9 mouse cellular contexts compared by ENCODE assay signal in the genomic region with DNA sequence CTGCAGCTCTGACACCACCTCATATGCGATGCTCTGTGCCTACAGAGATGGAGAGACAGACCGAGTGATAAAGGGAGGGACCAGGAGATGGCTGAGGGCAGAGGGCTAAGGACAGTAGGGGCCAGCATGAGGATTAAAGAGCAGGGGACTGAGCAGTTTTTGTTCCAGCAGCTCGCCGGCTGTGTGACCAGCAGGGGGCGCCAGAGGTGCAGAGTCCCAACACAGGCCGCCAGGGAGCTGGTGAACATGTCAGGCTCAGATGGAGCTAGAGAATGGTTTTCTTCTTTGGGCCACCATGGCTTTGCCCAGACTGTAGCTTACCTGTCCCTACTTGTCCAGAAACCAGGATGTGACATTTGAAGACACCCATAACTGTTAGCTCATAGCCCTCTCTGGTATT. TPM values are rescaled to one million over a fixed set of nuclear protein-coding genes. Genes with fewer than 3 reads are reported as not detected.
A peak's percentile ranks its signal among the peaks of the same experiment; 100 is the strongest.
DNase-seq lines count a peak whose midpoint lies in the region; ATAC-seq and TF ChIP-seq lines count a peak whose summit lies in the region.
"Had no signal": no experiment of that assay in that cellular context is flagged by ENCODE, and none has a peak within 500 bp of the region (broad histone marks: within the 10 kb centered on the region; RNA-seq: fewer than 3 reads in every experiment).

No protein-coding gene starts in this region.

- H3K27ac ChIP-seq in MEL (ENCODE audit: control insufficient read depth, low read depth, low read length) = no peak overlapping the region
- no peak overlapping the region for H3K27ac ChIP-seq in midbrain, embryonic 11.5 days (ENCODE audit: low read depth, low read length)
- H3K27ac ChIP-seq: limb, embryonic 12.5 days had no signal

- TF ChIP-seq CTCF in MEL (IDR thresholded peaks at IDR 0.05 in 2 of 3, conservative IDR thresholded peaks at IDR 0.05 in 1 of 3; ENCODE audit: control insufficient read depth in 1 of 3, insufficient read depth in 1 of 3, low read depth in 2 of 3, low read length in 3 of 3, poor library complexity in 1 of 3, severe bottlenecking in 1 of 3) = peak; percentile 88 to 100 (median 96)

- peak; percentile 79 for TF ChIP-seq RAD21 in MEL (IDR thresholded peaks at IDR 0.05; ENCODE audit: low read depth, low read length)

- H3K4me1 ChIP-seq in MEL (ENCODE audit: control insufficient read depth in 1 of 2, insufficient read depth in 2 of 2, low read length in 2 of 2) = peaks cover 0 to 7% of the 10 kb centered on the region in 2 experiments; a peak in 1 of 4 replicates
- H3K4me1 ChIP-seq in midbrain, embryonic 11.5 days (ENCODE audit: control insufficient read depth, insufficient read depth, low read length) = no peaks in the 10 kb centered on the region

- peak; percentile 88 for DNase-seq in MEL (ENCODE audit: low read depth, low spot score)
- DNase-seq in adrenal gland, postnatal 4 days (ENCODE audit: low spot score in 2 of 2) = peak; percentile 84
- peak; percentile 96 for DNase-seq in heart, postnatal 4 days
- DNase-seq in left cerebral cortex, postnatal 25 days (ENCODE audit: low spot score in 2 of 2) = peak; percentile 82 to 86
- peak; percentile 99 for DNase-seq in midbrain, embryonic 11.5 days (ENCODE audit: low spot score, missing footprints)
- peak; percentile 69 to 76 for DNase-seq in right cerebral cortex, postnatal 36 days (ENCODE audit: low spot score in 2 of 2)
- peak; percentile 81 to 95 for DNase-seq in urinary bladder, postnatal 4 days (ENCODE audit: low spot score in 2 of 2)

- H3K36me3 ChIP-seq in MEL (ENCODE audit: control insufficient read depth in 1 of 2, insufficient read depth in 2 of 2, low read length in 2 of 2) = peaks cover 0 to 11% of the 10 kb centered on the region in 2 experiments; a peak in 2 of 4 replicates
- no peaks in the 10 kb centered on the region for H3K36me3 ChIP-seq in midbrain, embryonic 11.5 days (ENCODE audit: control insufficient read depth, insufficient read depth, low read length)
- H3K36me3 ChIP-seq: limb, embryonic 12.5 days had no signal

- WGBS in midbrain, embryonic 11.5 days = 2% methylated on average over 6 of the region's 6 CpGs

- H3K4me2 ChIP-seq in midbrain, embryonic 11.5 days = no peak overlapping the region
- H3K4me2 ChIP-seq: limb, embryonic 12.5 days had no signal

- TF ChIP-seq EP300 in MEL (IDR thresholded peaks at IDR 0.05; ENCODE audit: low read depth in 1 of 2, low read length in 2 of 2) = no peak

- no peak overlapping the region for H3K9ac ChIP-seq in MEL (ENCODE audit: control insufficient read depth, low read depth, low read length, poor library complexity, severe bottlenecking)
- H3K9ac ChIP-seq in midbrain, embryonic 11.5 days (ENCODE audit: low read length) = no peak overlapping the region
- H3K9ac ChIP-seq: limb, embryonic 12.5 days had no signal

- no peaks in the 10 kb centered on the region; the same call in 1 of the 2 replicates for H3K79me2 ChIP-seq in MEL (ENCODE audit: control insufficient read depth, insufficient read depth, low read length, poor library complexity)

- intact Hi-C loops in left cerebral cortex, postnatal 25 days (cut with DNase I) = loop anchor here (1.0 kb wide), 1 partner anchor 25 kb away; no protein-coding TSS in a partner anchor

- no peaks in the 10 kb centered on the region for H3K9me3 ChIP-seq in MEL (replicated peaks; ENCODE audit: insufficient read depth, low read length)
- no peaks in the 10 kb centered on the region for H3K9me3 ChIP-seq in midbrain, embryonic 11.5 days (ENCODE audit: control insufficient read depth, low read length)
- H3K9me3 ChIP-seq: limb, embryonic 12.5 days had no signal

- H3K4me3 ChIP-seq in MEL (ENCODE audit: control insufficient read depth in 1 of 2, insufficient read depth in 1 of 2, low read depth in 2 of 2, low read length in 2 of 2) = no peak overlapping the region
- no peak overlapping the region for H3K4me3 ChIP-seq in midbrain, embryonic 11.5 days (ENCODE audit: low read depth, low read length)
- H3K4me3 ChIP-seq: limb, embryonic 12.5 days had no signal

- no peaks in the 10 kb centered on the region for H3K27me3 ChIP-seq in MEL (ENCODE audit: control insufficient read depth in 1 of 2, insufficient read depth in 2 of 2, low read length in 2 of 2)
- H3K27me3 ChIP-seq in midbrain, embryonic 11.5 days (ENCODE audit: control insufficient read depth, insufficient read depth, low read length) = no peaks in the 10 kb centered on the region

- TF ChIP-seq POLR2A in MEL (IDR thresholded peaks at IDR 0.05; ENCODE audit: control insufficient read depth in 1 of 2, insufficient read depth in 1 of 2, low read depth in 1 of 2, low read length in 2 of 2, poor library complexity in 1 of 2) = no peak

- ATAC-seq in erythroblast, adult 5-6 weeks (replicated peaks; ENCODE audit: low FRiP score, poor library complexity, severe bottlenecking) = peak; percentile 32
- peak; percentile 15; the same call in 1 of the 2 replicates for ATAC-seq in midbrain, embryonic 11.5 days (ENCODE audit: low FRiP score)

TF ChIP-seq in MEL, 35 proteins besides CTCF, POLR2A, EP300 and RAD21 (continues in another document):
- TF ChIP-seq ETS1 (IDR thresholded peaks at IDR 0.05; ENCODE audit: low read depth, low read length) = no peak
- TF ChIP-seq RCOR1 (IDR thresholded peaks at IDR 0.05; ENCODE audit: low read depth, low read length) = no peak
- TF ChIP-seq ZC3H11A (IDR thresholded peaks at IDR 0.05; ENCODE audit: low read depth, low read length) = peak; percentile 74
- TF ChIP-seq SMC3 (IDR thresholded peaks at IDR 0.05; ENCODE audit: low read depth, low read length) = peak; percentile 93
- TF ChIP-seq USF2 (IDR thresholded peaks at IDR 0.05; ENCODE audit: borderline replicate concordance in 1 of 2, insufficient read depth in 1 of 2, low read depth in 1 of 2, low read length in 2 of 2) = no peak
- TF ChIP-seq MYB (IDR thresholded peaks at IDR 0.05; ENCODE audit: low read depth, low read length) = no peak
- TF ChIP-seq NELFE (IDR thresholded peaks at IDR 0.05; ENCODE audit: low read depth, low read length) = no peak
- no peak for TF ChIP-seq POLR2AphosphoS2 (IDR thresholded peaks at IDR 0.05; ENCODE audit: low read length)
- TF ChIP-seq ELF1 (IDR thresholded peaks at IDR 0.05; ENCODE audit: low read depth, low read length) = no peak

RNA-seq across cellular contexts. Expression of a gene that starts 5.0 kb away (rescaled TPM):
- total RNA-seq in MEL (2012; rRNA removed) = 10.0 and 13.1 TPM in 2 replicates
- 10 to 100 TPM in 1 of 2 experiments, not detected in 1; 22.5 TPM for polyA plus RNA-seq in MEL (2012; ENCODE audit: insufficient read depth in 1 of 2, insufficient read length in 2 of 2, low read depth in 1 of 2, low replicate concordance in 2 of 2, missing spikeins in 1 of 2)
- 10 to 100 TPM; 14.6 to 15.7 TPM for total RNA-seq in adrenal gland, postnatal 4 days (2021)
- 15.0 and 25.7 TPM in 2 replicates for total RNA-seq in erythroblast, adult 5-6 weeks (2015; ENCODE audit: low replicate concordance)
- total RNA-seq in erythroblast, adult 5-6 weeks (2017; ENCODE audit: low replicate concordance) = 18.1 and 30.8 TPM in 2 replicates
- total RNA-seq in heart, postnatal 4 days (2021) = 1 to 10 TPM; 5.1 to 7.5 TPM
- total RNA-seq in left cerebral cortex, postnatal 25 days (2021) = 10 to 100 TPM in 1 of 2 experiments, 1 to 10 TPM in 1; 9.5 to 12.2 TPM
- polyA plus RNA-seq in midbrain, embryonic 11.5 days (2014; fragmentation: Nextera tagmentation; extraction: Ambion mirVana) = 7.1 and 8.0 TPM in 2 replicates

RNA-seq across cellular contexts. Expression of a gene that starts 18.5 kb away (rescaled TPM):
- total RNA-seq in MEL (2012; rRNA removed) = 7.3 and 8.9 TPM in 2 replicates
- polyA plus RNA-seq in MEL (2012; ENCODE audit: insufficient read depth in 1 of 2, insufficient read length in 2 of 2, low read depth in 1 of 2, low replicate concordance in 2 of 2, missing spikeins in 1 of 2) = 10 to 100 TPM in 1 of 2 experiments, not detected in 1; 10.7 TPM
- 1 to 10 TPM; 1.4 to 2.1 TPM for total RNA-seq in adrenal gland, postnatal 4 days (2021)
- total RNA-seq in erythroblast, adult 5-6 weeks (2015; ENCODE audit: low replicate concordance) = not detected in 2 replicates
- total RNA-seq in erythroblast, adult 5-6 weeks (2017; ENCODE audit: low replicate concordance) = not detected in 2 replicates
- total RNA-seq in heart, postnatal 4 days (2021) = 1 to 10 TPM; 2.5 to 3.0 TPM
- 10 to 100 TPM; 19.1 to 20.9 TPM for total RNA-seq in left cerebral cortex, postnatal 25 days (2021)
- 10.9 and 12.4 TPM in 2 replicates for polyA plus RNA-seq in midbrain, embryonic 11.5 days (2014; fragmentation: Nextera tagmentation; extraction: Ambion mirVana)

RNA-seq across cellular contexts. Expression of a gene that starts 29.2 kb away (rescaled TPM):
- 47.5 and 47.6 TPM in 2 replicates for total RNA-seq in MEL (2012; rRNA removed)
- polyA plus RNA-seq in MEL (2012; ENCODE audit: insufficient read depth in 1 of 2, insufficient read length in 2 of 2, low read depth in 1 of 2, low replicate concordance in 2 of 2, missing spikeins in 1 of 2) = 10 to 100 TPM in 1 of 2 experiments, not detected in 1; 87.1 TPM
- total RNA-seq in adrenal gland, postnatal 4 days (2021) = 10 to 100 TPM; 36.8 to 38.6 TPM
- 12.3 and 14.2 TPM in 2 replicates for total RNA-seq in erythroblast, adult 5-6 weeks (2015; ENCODE audit: low replicate concordance)
- total RNA-seq in erythroblast, adult 5-6 weeks (2017; ENCODE audit: low replicate concordance) = 11.7 and 13.4 TPM in 2 replicates
- total RNA-seq in heart, postnatal 4 days (2021) = 10 to 100 TPM; 42.6 to 46.2 TPM
- 10 to 100 TPM; 88.0 to 95.9 TPM for total RNA-seq in left cerebral cortex, postnatal 25 days (2021)
- 161 and 166 TPM in 2 replicates for polyA plus RNA-seq in midbrain, embryonic 11.5 days (2014; fragmentation: Nextera tagmentation; extraction: Ambion mirVana)

RNA-seq across cellular contexts. Expression of a gene that starts 36.3 kb away (rescaled TPM):
- 1.2 and 1.4 TPM in 2 replicates for total RNA-seq in MEL (2012; rRNA removed)
- 1 to 10 TPM in 1 of 2 experiments, not detected in 1; 2.2 TPM for polyA plus RNA-seq in MEL (2012; ENCODE audit: insufficient read depth in 1 of 2, insufficient read length in 2 of 2, low read depth in 1 of 2, low replicate concordance in 2 of 2, missing spikeins in 1 of 2)
- under 1 TPM; 0.22 to 0.37 TPM for total RNA-seq in adrenal gland, postnatal 4 days (2021)
- total RNA-seq in erythroblast, adult 5-6 weeks (2015; ENCODE audit: low replicate concordance) = not detected in 2 replicates
- 0.14 and 0.51 TPM in 2 replicates for total RNA-seq in erythroblast, adult 5-6 weeks (2017; ENCODE audit: low replicate concordance)
- under 1 TPM in 1 of 2 experiments, not detected in 1; 0.12 TPM for total RNA-seq in heart, postnatal 4 days (2021)
- under 1 TPM; 0.80 to 0.83 TPM for total RNA-seq in left cerebral cortex, postnatal 25 days (2021)
- polyA plus RNA-seq in midbrain, embryonic 11.5 days (2014; fragmentation: Nextera tagmentation; extraction: Ambion mirVana) = 0.38 TPM in 1 of 2 replicates, not detected in the other
- polyA plus RNA-seq: limb, embryonic 12.5 days had no signal

RNA-seq across cellular contexts. Expression of a gene that starts 39.7 kb away (rescaled TPM):
- 10.4 and 13.5 TPM in 2 replicates for total RNA-seq in MEL (2012; rRNA removed)
- 10 to 100 TPM in 1 of 2 experiments, not detected in 1; 54.7 TPM for polyA plus RNA-seq in MEL (2012; ENCODE audit: insufficient read depth in 1 of 2, insufficient read length in 2 of 2, low read depth in 1 of 2, low replicate concordance in 2 of 2, missing spikeins in 1 of 2)
- 10 to 100 TPM; 34.5 to 40.9 TPM for total RNA-seq in adrenal gland, postnatal 4 days (2021)
- total RNA-seq in erythroblast, adult 5-6 weeks (2015; ENCODE audit: low replicate concordance) = 21.7 and 29.2 TPM in 2 replicates
- total RNA-seq in erythroblast, adult 5-6 weeks (2017; ENCODE audit: low replicate concordance) = 3.9 and 5.4 TPM in 2 replicates
- total RNA-seq in heart, postnatal 4 days (2021) = 1 to 10 TPM; 8.4 to 8.9 TPM
- total RNA-seq in left cerebral cortex, postnatal 25 days (2021) = 100 to 1,000 TPM; 298 to 350 TPM
- polyA plus RNA-seq in midbrain, embryonic 11.5 days (2014; fragmentation: Nextera tagmentation; extraction: Ambion mirVana) = 9.1 and 10.1 TPM in 2 replicates
